8 mouse cellular contexts compared by ENCODE assay signal in the genomic region with DNA sequence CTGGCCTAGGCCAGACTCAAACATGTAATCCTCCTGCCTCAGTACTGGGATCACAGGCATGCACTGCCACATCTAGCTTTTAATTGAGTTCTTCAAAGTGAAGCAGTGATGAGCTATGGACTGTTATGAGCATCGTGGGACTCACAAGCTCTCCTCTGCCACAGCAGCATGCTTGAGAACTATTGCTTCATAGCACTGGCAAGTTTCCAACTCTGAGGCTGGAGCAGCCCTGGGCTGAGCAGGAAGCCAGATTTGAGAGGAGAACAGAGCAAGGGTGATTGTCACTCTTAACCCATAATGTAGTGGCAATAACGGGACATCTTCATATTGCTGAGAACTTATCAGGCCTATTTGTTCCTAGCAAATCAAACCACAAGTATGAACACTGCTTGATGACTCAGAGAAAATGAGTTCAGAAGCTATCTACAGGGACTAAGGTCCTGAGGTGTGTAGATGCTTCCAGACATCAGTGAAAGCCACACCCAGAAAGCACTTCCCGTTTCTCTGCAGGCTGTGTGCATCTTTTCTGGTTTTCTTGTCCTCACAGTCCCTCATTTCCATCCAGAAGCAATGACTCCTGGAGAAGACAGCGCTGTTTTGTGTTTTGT. TPM values are rescaled to one million over a fixed set of nuclear protein-coding genes. Genes with fewer than 3 reads are reported as not detected.
A peak's percentile ranks its signal among the peaks of the same experiment; 100 is the strongest.
DNase-seq lines count a peak whose midpoint lies in the region; ATAC-seq and TF ChIP-seq lines count a peak whose summit lies in the region.

No protein-coding gene starts in this region.

- no peaks in the 10 kb centered on the region; the same call in 1 of the 2 replicates for H3K36me3 ChIP-seq in heart, embryonic 11.5 days (ENCODE audit: control insufficient read depth, insufficient read depth, low read length)
- no peaks in the 10 kb centered on the region for H3K36me3 ChIP-seq in C2C12 (ENCODE audit: control insufficient read depth, insufficient read depth)
- H3K36me3 ChIP-seq in heart, postnatal 0 days (replicated peaks; ENCODE audit: control insufficient read depth, insufficient read depth, low read length): peaks cover 7% of the 10 kb centered on the region; the same call in 1 of the 2 replicates
- peaks cover 2% of the 10 kb centered on the region; the same call in 1 of the 2 replicates for H3K36me3 ChIP-seq in lung, embryonic 16.5 days (ENCODE audit: control insufficient read depth, insufficient read depth, low read length)

- 72% methylated on average over 4 of the region's 4 CpGs for WGBS in heart, embryonic 11.5 days (ENCODE audit: insufficient replicate concordance)
- 37% methylated on average over 4 of the region's 4 CpGs for WGBS in heart, postnatal 0 days
- WGBS in lung, embryonic 16.5 days: 51% methylated on average over 4 of the region's 4 CpGs

- ATAC-seq in heart, embryonic 11.5 days (replicated peaks; ENCODE audit: insufficient number of reproducible peaks, low FRiP score, low TSS enrichment): no peak
- peak; percentile 72 for ATAC-seq in heart, postnatal 0 days (ENCODE audit: insufficient read depth, low read depth)
- ATAC-seq in lung, embryonic 16.5 days (ENCODE audit: low read depth): peak; percentile 97

- no peaks in the 10 kb centered on the region for H3K79me3 ChIP-seq in C2C12 (ENCODE audit: low read depth)

- no peaks in the 10 kb centered on the region for H3K4me1 ChIP-seq in heart, embryonic 11.5 days (ENCODE audit: control insufficient read depth, insufficient read depth, low read length)
- H3K4me1 ChIP-seq in heart, postnatal 0 days (ENCODE audit: control insufficient read depth, insufficient read depth): no peaks in the 10 kb centered on the region
- no peaks in the 10 kb centered on the region; the same call in 1 of the 2 replicates for H3K4me1 ChIP-seq in lung, embryonic 16.5 days (replicated peaks; ENCODE audit: control insufficient read depth, insufficient read depth, low read length)

- peak; percentile 95 for DNase-seq in heart, adult 11 months
- peak; percentile 34 for DNase-seq in cerebellum, adult 9-10 months
- DNase-seq in heart, postnatal 0 days (ENCODE audit: low spot score): peak; percentile 45
- DNase-seq in layer of hippocampus, adult 8-10 months (ENCODE audit: low spot score in 2 of 2): no peak
- DNase-seq in layer of hippocampus, adult 9-11 months: no peak

- H3K9ac ChIP-seq in heart, embryonic 11.5 days (ENCODE audit: low read depth, low read length): no peak overlapping the region
- no peak overlapping the region for H3K9ac ChIP-seq in heart, postnatal 0 days (replicated peaks; ENCODE audit: low read depth, low read length)
- no peak overlapping the region for H3K9ac ChIP-seq in lung, embryonic 16.5 days (ENCODE audit: low read length)

- no peaks in the 10 kb centered on the region for H3K9me3 ChIP-seq in heart, embryonic 11.5 days (replicated peaks; ENCODE audit: control insufficient read depth, low read length)
- H3K9me3 ChIP-seq in heart, postnatal 0 days (replicated peaks; ENCODE audit: control insufficient read depth, low read length): no peaks in the 10 kb centered on the region
- H3K9me3 ChIP-seq in lung, embryonic 16.5 days (ENCODE audit: control insufficient read depth, low read length): no peaks in the 10 kb centered on the region

- no peak overlapping the region for H3K4me2 ChIP-seq in heart, embryonic 11.5 days
- H3K4me2 ChIP-seq in heart, postnatal 0 days (ENCODE audit: low read depth, low read length): no peak overlapping the region
- H3K4me2 ChIP-seq in lung, embryonic 16.5 days (ENCODE audit: low read depth, low read length): no peak overlapping the region

- no peak overlapping the region for H3ac ChIP-seq in C2C12 (ENCODE audit: control insufficient read depth, insufficient read length, low read depth)

- no peak for TF ChIP-seq EP300 in heart, postnatal 0 days (IDR thresholded peaks at IDR 0.05; ENCODE audit: low read depth)

- no peaks in the 10 kb centered on the region for H3K27me3 ChIP-seq in heart, embryonic 11.5 days (ENCODE audit: control insufficient read depth, insufficient read depth, low read length)
- H3K27me3 ChIP-seq in C2C12 (ENCODE audit: control insufficient read depth, insufficient read depth, insufficient read length): no peaks in the 10 kb centered on the region
- H3K27me3 ChIP-seq in heart, postnatal 0 days (ENCODE audit: control insufficient read depth, insufficient read depth, low read length): no peaks in the 10 kb centered on the region
- no peaks in the 10 kb centered on the region for H3K27me3 ChIP-seq in lung, embryonic 16.5 days (ENCODE audit: control insufficient read depth, insufficient read depth, low read depth, low read length)

- no peaks in the 10 kb centered on the region for H3K79me2 ChIP-seq in C2C12 (ENCODE audit: control insufficient read depth, insufficient read depth)

- no peak for TF ChIP-seq CTCF in C2C12 (IDR thresholded peaks at IDR 0.05; ENCODE audit: control insufficient read depth, insufficient read depth, insufficient read length)
- TF ChIP-seq CTCF in heart, postnatal 0 days (IDR thresholded peaks at IDR 0.05; ENCODE audit: low read depth): no peak

- H3K4me3 ChIP-seq in heart, embryonic 11.5 days (ENCODE audit: low read depth, low read length): no peak overlapping the region
- no peak overlapping the region for H3K4me3 ChIP-seq in C2C12 (ENCODE audit: insufficient read depth, poor library complexity, severe bottlenecking)
- no peak overlapping the region for H3K4me3 ChIP-seq in heart, postnatal 0 days (ENCODE audit: low read depth, low read length)
- H3K4me3 ChIP-seq in lung, embryonic 16.5 days (ENCODE audit: low read length): no peak overlapping the region

- H3K27ac ChIP-seq in heart, embryonic 11.5 days (ENCODE audit: low read depth, low read length): no peak overlapping the region
- no peak overlapping the region for H3K27ac ChIP-seq in heart, postnatal 0 days (ENCODE audit: low read depth)
- no peak overlapping the region for H3K27ac ChIP-seq in lung, embryonic 16.5 days (ENCODE audit: low read length)

TF ChIP-seq in C2C12, 6 proteins besides CTCF, POLR2A, EP300 and RAD21:
- TF ChIP-seq CEBPB (IDR thresholded peaks at IDR 0.05; ENCODE audit: low read depth) (peak; percentile 96), MYOD1 (IDR thresholded peaks at IDR 0.05; ENCODE audit: control insufficient read depth, insufficient read length, low read depth) (no peak)

RNA-seq across cellular contexts. Expression of gene Nkrf, which starts 37.2 kb away (rescaled TPM):
- polyA plus RNA-seq in heart, embryonic 11.5 days (2014; fragmentation: Nextera tagmentation; extraction: Ambion mirVana): 1.1 and 1.3 TPM in 2 replicates
- polyA plus RNA-seq in C2C12 (2012; fragmentation: generic; extraction: Trizol): 4.3 TPM
- total RNA-seq in heart, postnatal 0 days (2014; rRNA removed; ENCODE audit: low replicate concordance): 0.62 and 5.7 TPM in 2 replicates
- 0.44 and 0.51 TPM in 2 replicates for polyA plus RNA-seq in heart, postnatal 0 days (2015; fragmentation: Nextera tagmentation; extraction: Ambion mirVana)
- polyA plus RNA-seq in lung, embryonic 16.5 days (2015; fragmentation: Nextera tagmentation; extraction: Ambion mirVana): 1.3 and 1.8 TPM in 2 replicates
- 10 to 100 TPM; 28.7 to 37.9 (median 32.9) TPM for total RNA-seq in layer of hippocampus, adult 8-10 months (2022)

RNA-seq across cellular contexts. Expression of gene Sept6, which starts 51.7 kb away (rescaled TPM):
- 24.8 and 25.5 TPM in 2 replicates for polyA plus RNA-seq in heart, embryonic 11.5 days (2014; fragmentation: Nextera tagmentation; extraction: Ambion mirVana)
- 18.7 TPM for polyA plus RNA-seq in C2C12 (2012; fragmentation: generic; extraction: Trizol)
- 53.1 and 73.5 TPM in 2 replicates for total RNA-seq in heart, postnatal 0 days (2014; rRNA removed; ENCODE audit: low replicate concordance)
- polyA plus RNA-seq in heart, postnatal 0 days (2015; fragmentation: Nextera tagmentation; extraction: Ambion mirVana): 22.1 and 22.3 TPM in 2 replicates
- polyA plus RNA-seq in lung, embryonic 16.5 days (2015; fragmentation: Nextera tagmentation; extraction: Ambion mirVana): 16.7 and 18.6 TPM in 2 replicates
- total RNA-seq in layer of hippocampus, adult 8-10 months (2022): 10 to 100 TPM; 45.3 to 51.8 (median 48.0) TPM

Comparison
In these comparisons a context has a peak if more than half of its experiments do, and no peak if none do; other contexts are left out.
1. DNase-seq: peak in heart, adult 11 months (single experiment), cerebellum, adult 9-10 months (single experiment) and heart, postnatal 0 days (single experiment); none in layer of hippocampus, adult 8-10 months (0 of 2) and layer of hippocampus, adult 9-11 months (single experiment).